In the genomic region with DNA sequence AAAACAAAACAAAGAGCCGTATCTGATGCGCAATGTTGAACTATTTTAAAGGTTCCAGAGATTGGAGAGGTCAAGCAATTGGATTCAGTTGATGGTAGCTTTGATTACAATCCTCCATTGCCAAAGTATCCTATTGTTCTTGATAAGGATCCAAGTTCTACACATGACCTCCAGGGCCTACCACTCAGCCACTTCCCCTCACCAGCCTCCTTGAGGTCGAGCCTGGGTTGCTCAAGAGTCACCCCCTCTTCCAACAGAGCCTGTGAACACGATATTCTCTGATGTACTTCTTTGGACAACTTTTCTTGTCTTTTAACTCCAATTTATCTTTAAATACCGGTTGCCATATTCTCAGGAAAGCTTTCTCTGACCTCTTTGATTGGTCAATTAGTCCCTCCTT, we compare ENCODE assay signal across 15 mouse cellular contexts.
"Had no signal": no experiment of that assay in that cellular context is flagged by ENCODE, and none has a peak within 500 bp of the region (broad histone marks: within the 10 kb centered on the region; RNA-seq: fewer than 3 reads in every experiment).

No protein-coding gene starts in this region.

- H3K4me3 ChIP-seq: limb, embryonic 12.5 days; midbrain, embryonic 12.5 days; neural tube, embryonic 12.5 days; stomach, embryonic 15.5 days had no signal

- H3K27me3 ChIP-seq: limb, embryonic 12.5 days; neural tube, embryonic 12.5 days; stomach, embryonic 15.5 days had no signal

- H3K27ac ChIP-seq: kidney, postnatal 0 days; limb, embryonic 12.5 days; liver, embryonic 14.5 days; midbrain, embryonic 12.5 days; neural tube, embryonic 12.5 days; stomach, embryonic 15.5 days had no signal

- H3K4me2 ChIP-seq: limb, embryonic 12.5 days; midbrain, embryonic 12.5 days; neural tube, embryonic 12.5 days; stomach, embryonic 15.5 days had no signal

- H3K9me3 ChIP-seq: limb, embryonic 12.5 days; midbrain, embryonic 12.5 days; neural tube, embryonic 12.5 days; stomach, embryonic 15.5 days had no signal

- H3K4me1 ChIP-seq: limb, embryonic 12.5 days; midbrain, embryonic 12.5 days; neural tube, embryonic 12.5 days; stomach, embryonic 15.5 days had no signal

- DNase-seq: kidney, adult 11 months; kidney, adult 9 months; kidney, postnatal 36 days; layer of hippocampus, adult 9-11 months; liver; lung, adult 18-20 months; right cerebral cortex, postnatal 14 days; thymus, adult 2 months; thymus, postnatal 25 days had no signal

- H3K36me3 ChIP-seq: limb, embryonic 12.5 days; midbrain, embryonic 12.5 days; neural tube, embryonic 12.5 days; stomach, embryonic 15.5 days had no signal

- H3K9ac ChIP-seq: limb, embryonic 12.5 days; liver, embryonic 14.5 days; midbrain, embryonic 12.5 days; neural tube, embryonic 12.5 days; stomach, embryonic 15.5 days had no signal
